In the genomic region with DNA sequence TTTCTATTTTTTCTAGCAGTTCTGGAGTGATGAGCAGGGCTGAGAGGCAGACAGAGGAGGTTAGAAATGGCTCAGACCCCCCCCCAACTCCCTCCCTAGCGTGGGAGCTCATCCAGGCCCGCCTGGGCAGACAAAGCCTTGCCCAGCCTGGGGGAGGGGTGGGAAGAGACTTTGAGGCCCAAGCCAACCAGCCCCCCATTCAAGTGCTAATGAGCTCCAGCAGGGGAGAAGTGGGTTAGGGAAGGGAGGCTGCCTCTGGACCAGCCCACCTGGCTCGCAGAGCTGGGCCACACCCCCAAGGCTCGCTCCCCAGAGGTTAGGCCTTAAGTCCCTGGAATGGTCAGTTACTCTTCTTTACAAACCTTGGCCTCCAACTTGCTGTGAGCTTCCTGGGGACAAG, we compare ENCODE assay signal across 7 mouse cellular contexts. TPM values are rescaled to one million over a fixed set of nuclear protein-coding genes. Genes with fewer than 3 reads are reported as not detected.
DNase-seq lines count a peak whose midpoint lies in the region; ATAC-seq and TF ChIP-seq lines count a peak whose summit lies in the region.

No protein-coding gene starts in this region.

- 9% methylated on average over 4 of the region's 4 CpGs for WGBS in lung, adult 2 months
- 0% methylated on average over 4 of the region's 4 CpGs for WGBS in forebrain, embryonic 16.5 days
- WGBS in limb, embryonic 13.5 days, result 10% methylated on average over 4 of the region's 4 CpGs
- WGBS in stomach, embryonic 15.5 days, result 8% methylated on average over 4 of the region's 4 CpGs

- no peaks in the 10 kb centered on the region for H3K36me3 ChIP-seq in forebrain, embryonic 16.5 days (ENCODE audit: control insufficient read depth, insufficient read depth)
- peaks cover 31% of the 10 kb centered on the region for H3K36me3 ChIP-seq in limb, embryonic 13.5 days
- 0 out of 2 replicates have a peak, but pooled peaks cover 4% of the 10 kb centered on the region for H3K36me3 ChIP-seq in stomach, embryonic 15.5 days

- no peak for TF ChIP-seq POLR2A in lung, adult 2 months (IDR thresholded peaks at IDR 0.05; ENCODE audit: borderline replicate concordance, extremely low read depth, low read depth, low read length)
- TF ChIP-seq POLR2A in brain, embryonic 14.5 days (IDR thresholded peaks at IDR 0.05; ENCODE audit: borderline replicate concordance, extremely low read depth, insufficient read depth, insufficient read length, poor library complexity, severe bottlenecking), result no peak

- ATAC-seq in forebrain, embryonic 16.5 days, result peak; percentile 8
- no peak for ATAC-seq in limb, embryonic 13.5 days (ENCODE audit: low FRiP score, low read depth)
- ATAC-seq in stomach, embryonic 15.5 days (ENCODE audit: insufficient read depth, low FRiP score, low read depth), result no peak

- H3K9me3 ChIP-seq in forebrain, embryonic 16.5 days (ENCODE audit: control insufficient read depth, low read length), result no peaks in the 10 kb centered on the region
- no peaks in the 10 kb centered on the region for H3K9me3 ChIP-seq in limb, embryonic 13.5 days
- no peaks in the 10 kb centered on the region for H3K9me3 ChIP-seq in stomach, embryonic 15.5 days

- H3K4me3 ChIP-seq in lung, adult 2 months (replicated peaks; ENCODE audit: extremely low read depth, low read depth, low read length), result no peak overlapping the region
- H3K4me3 ChIP-seq in forebrain, embryonic 16.5 days (replicated peaks; ENCODE audit: low read length), result peak overlapping the region; percentile 0; the same call in 1 of the 2 replicates
- H3K4me3 ChIP-seq in limb, embryonic 13.5 days, result peak overlapping the region; percentile 16
- H3K4me3 ChIP-seq in stomach, embryonic 15.5 days (replicated peaks), result no peak overlapping the region

- peak overlapping the region; percentile 88 for H3K27ac ChIP-seq in forebrain, embryonic 16.5 days (ENCODE audit: low read length)
- H3K27ac ChIP-seq in limb, embryonic 13.5 days, result peak overlapping the region; percentile 92
- peak overlapping the region; percentile 69 for H3K27ac ChIP-seq in stomach, embryonic 15.5 days

- peak overlapping the region; percentile 31 for H3K4me2 ChIP-seq in forebrain, embryonic 16.5 days (ENCODE audit: low read length)
- H3K4me2 ChIP-seq in limb, embryonic 13.5 days (replicated peaks), result peak overlapping the region; percentile 100
- peak overlapping the region; percentile 11 for H3K4me2 ChIP-seq in stomach, embryonic 15.5 days

- peak overlapping the region; percentile 31 for H3K9ac ChIP-seq in forebrain, embryonic 16.5 days (replicated peaks; ENCODE audit: low read depth, low read length)
- H3K9ac ChIP-seq in limb, embryonic 13.5 days, result peak overlapping the region; percentile 59
- 0 out of 2 replicates have a peak overlapping the region, but pooled peaks have one; percentile 25 for H3K9ac ChIP-seq in stomach, embryonic 15.5 days

- peak; percentile 13 for DNase-seq in lung, adult 2 months
- DNase-seq in lung, postnatal 36 days, result no peak
- DNase-seq in brain, embryonic 14.5 days (ENCODE audit: low read depth), result peak; percentile 96
- no peak for DNase-seq in thymus, postnatal 0 days (ENCODE audit: low spot score)

- no peaks in the 10 kb centered on the region for H3K27me3 ChIP-seq in forebrain, embryonic 16.5 days (replicated peaks; ENCODE audit: control insufficient read depth, insufficient read depth, low read length)
- H3K27me3 ChIP-seq in limb, embryonic 13.5 days, result no peaks in the 10 kb centered on the region
- H3K27me3 ChIP-seq in stomach, embryonic 15.5 days (replicated peaks), result no peaks in the 10 kb centered on the region

- peaks cover 66% of the 10 kb centered on the region for H3K4me1 ChIP-seq in lung, adult 2 months (ENCODE audit: control insufficient read depth, insufficient read depth, low read length)
- H3K4me1 ChIP-seq in forebrain, embryonic 16.5 days (replicated peaks; ENCODE audit: control insufficient read depth, insufficient read depth, low read length), result peaks cover 85% of the 10 kb centered on the region
- peaks cover 81% of the 10 kb centered on the region for H3K4me1 ChIP-seq in limb, embryonic 13.5 days
- H3K4me1 ChIP-seq in stomach, embryonic 15.5 days, result peaks cover 72% of the 10 kb centered on the region

- TF ChIP-seq CTCF in lung, adult 2 months (IDR thresholded peaks at IDR 0.05; ENCODE audit: insufficient read depth, low read length), result no peak
- no peak for TF ChIP-seq CTCF in brain, embryonic 14.5 days (IDR thresholded peaks at IDR 0.05; ENCODE audit: borderline replicate concordance, extremely low read depth, insufficient read depth, insufficient read length)

RNA-seq across cellular contexts. Expression of a gene that starts 4.6 kb away (rescaled TPM):
- polyA plus RNA-seq in lung, adult 2 months (2012; rRNA removed), result 844 and 991 TPM in 2 replicates
- 488 and 561 TPM in 2 replicates for polyA plus RNA-seq in brain, embryonic 14.5 days (2012; rRNA removed)
- 299 and 316 TPM in 2 replicates for polyA plus RNA-seq in forebrain, embryonic 16.5 days (2015; fragmentation: Nextera tagmentation; extraction: Ambion mirVana)
- polyA plus RNA-seq in limb, embryonic 13.5 days (2015; fragmentation: Nextera tagmentation; extraction: Ambion mirVana), result 383 and 392 TPM in 2 replicates
- polyA plus RNA-seq in stomach, embryonic 15.5 days (2015; fragmentation: Nextera tagmentation; extraction: Ambion mirVana), result 355 and 371 TPM in 2 replicates
- 466 and 479 TPM in 2 replicates for polyA plus RNA-seq in thymus, postnatal 0 days (2015; fragmentation: Nextera tagmentation; extraction: Ambion mirVana)

RNA-seq across cellular contexts. Expression of a gene that starts 21.5 kb away (rescaled TPM):
- 81.0 and 95.6 TPM in 2 replicates for polyA plus RNA-seq in lung, adult 2 months (2012; rRNA removed)
- polyA plus RNA-seq in brain, embryonic 14.5 days (2012; rRNA removed), result 3.9 and 6.7 TPM in 2 replicates
- polyA plus RNA-seq in forebrain, embryonic 16.5 days (2015; fragmentation: Nextera tagmentation; extraction: Ambion mirVana), result 2.3 and 3.0 TPM in 2 replicates
- 8.0 and 8.6 TPM in 2 replicates for polyA plus RNA-seq in limb, embryonic 13.5 days (2015; fragmentation: Nextera tagmentation; extraction: Ambion mirVana)
- 13.2 and 16.5 TPM in 2 replicates for polyA plus RNA-seq in stomach, embryonic 15.5 days (2015; fragmentation: Nextera tagmentation; extraction: Ambion mirVana)
- 1.4 and 1.8 TPM in 2 replicates for polyA plus RNA-seq in thymus, postnatal 0 days (2015; fragmentation: Nextera tagmentation; extraction: Ambion mirVana)

RNA-seq across cellular contexts. Expression of a gene that starts 38.8 kb away (rescaled TPM):
- polyA plus RNA-seq in lung, adult 2 months (2012; rRNA removed), result 1.8 and 16.1 TPM in 2 replicates
- 79.7 and 82.3 TPM in 2 replicates for polyA plus RNA-seq in brain, embryonic 14.5 days (2012; rRNA removed)
- polyA plus RNA-seq in forebrain, embryonic 16.5 days (2015; fragmentation: Nextera tagmentation; extraction: Ambion mirVana), result 30.4 and 32.6 TPM in 2 replicates
- polyA plus RNA-seq in limb, embryonic 13.5 days (2015; fragmentation: Nextera tagmentation; extraction: Ambion mirVana), result 4.3 and 5.3 TPM in 2 replicates
- 19.5 and 28.6 TPM in 2 replicates for polyA plus RNA-seq in stomach, embryonic 15.5 days (2015; fragmentation: Nextera tagmentation; extraction: Ambion mirVana)
- polyA plus RNA-seq in thymus, postnatal 0 days (2015; fragmentation: Nextera tagmentation; extraction: Ambion mirVana), result 0.60 and 1.1 TPM in 2 replicates

RNA-seq across cellular contexts. Expression of a gene that starts 43.1 kb away (rescaled TPM):
- 41.5 and 41.8 TPM in 2 replicates for polyA plus RNA-seq in lung, adult 2 months (2012; rRNA removed)
- polyA plus RNA-seq in brain, embryonic 14.5 days (2012; rRNA removed), result 21.4 and 29.6 TPM in 2 replicates
- polyA plus RNA-seq in forebrain, embryonic 16.5 days (2015; fragmentation: Nextera tagmentation; extraction: Ambion mirVana), result 14.4 and 16.8 TPM in 2 replicates
- 44.3 and 49.5 TPM in 2 replicates for polyA plus RNA-seq in limb, embryonic 13.5 days (2015; fragmentation: Nextera tagmentation; extraction: Ambion mirVana)
- polyA plus RNA-seq in stomach, embryonic 15.5 days (2015; fragmentation: Nextera tagmentation; extraction: Ambion mirVana), result 65.1 and 68.2 TPM in 2 replicates
- polyA plus RNA-seq in thymus, postnatal 0 days (2015; fragmentation: Nextera tagmentation; extraction: Ambion mirVana), result 43.6 and 48.7 TPM in 2 replicates

RNA-seq across cellular contexts. Expression of a gene that starts 48.9 kb away (rescaled TPM):
- polyA plus RNA-seq in lung, adult 2 months (2012; rRNA removed), result 0.09 and 0.20 TPM in 2 replicates
- 0.39 and 0.48 TPM in 2 replicates for polyA plus RNA-seq in brain, embryonic 14.5 days (2012; rRNA removed)
- polyA plus RNA-seq in forebrain, embryonic 16.5 days (2015; fragmentation: Nextera tagmentation; extraction: Ambion mirVana), result 1.2 and 1.4 TPM in 2 replicates
- 0.74 and 1.0 TPM in 2 replicates for polyA plus RNA-seq in limb, embryonic 13.5 days (2015; fragmentation: Nextera tagmentation; extraction: Ambion mirVana)
- polyA plus RNA-seq in stomach, embryonic 15.5 days (2015; fragmentation: Nextera tagmentation; extraction: Ambion mirVana), result 1.1 and 1.9 TPM in 2 replicates
- polyA plus RNA-seq in thymus, postnatal 0 days (2015; fragmentation: Nextera tagmentation; extraction: Ambion mirVana), result 0.62 and 0.85 TPM in 2 replicates

Comparison
In these comparisons a context has a peak if more than half of its experiments do, and no peak if none do; other contexts are left out.
1. DNase-seq: peak in lung, adult 2 months (single experiment) and brain, embryonic 14.5 days (single experiment); none in lung, postnatal 36 days (single experiment) and thymus, postnatal 0 days (single experiment).
2. H3K4me3 ChIP-seq: peak in forebrain, embryonic 16.5 days (single experiment) and limb, embryonic 13.5 days (single experiment); none in lung, adult 2 months (single experiment) and stomach, embryonic 15.5 days (single experiment).
3. H3K4me2 ChIP-seq: peak in every context shown above with its lines; median percentile 100 in limb, embryonic 13.5 days; 31 in forebrain, embryonic 16.5 days; 11 in stomach, embryonic 15.5 days.
4. Peak in every context shown above with its lines, with median percentiles within 50 percentile points of each other: H3K27ac ChIP-seq and H3K9ac ChIP-seq.